Mouse (Mus musculus) stomach, postnatal 0 days (tissue): ENCODE measurements around the gene Inpp5e.
"Not testable (repeated sequence)": the region's sequence is repeated elsewhere in the genome, so short reads cannot be mapped to it uniquely, and the experiment has no call there.

Experiments
- CTCF ChIP-seq: IDR thresholded peaks from 2 replicates; pipeline ENCODE4 v1.5.1; 2016; ENCODE audit warnings: antibody characterized with exemption, low read depth, mild to moderate bottlenecking, moderate library complexity
- EP300 ChIP-seq: optimal IDR thresholded peaks from 2 replicates; pipeline ENCODE3; 2016; ENCODE audit warnings: antibody characterized with exemption

- TF ChIP-seq CTCF, EP300: not testable (repeated sequence)
These were observed 28.1 kb downstream of the Inpp5e start for GRCm38 (mm10) chr2:26380871-26381270.
